Mouse (Mus musculus) neural tube, embryonic 13.5 days (tissue): ENCODE data around the gene Als2cr12. TPM values are rescaled to one million over a fixed set of nuclear protein-coding genes. Genes with fewer than 3 reads are reported as not detected.
"Not testable (repeated sequence)": the region's sequence is repeated elsewhere in the genome, so short reads cannot be mapped to it uniquely, and the experiment has no call there.

Experiments used
- ATAC-seq: fragments of 200-750 bp; cut with Nextera tagmentation; 2 replicates; pipeline ENCODE4 v1.8.0; 2017; ENCODE audit warnings: low read depth, mild to moderate bottlenecking, moderate TSS enrichment, moderate library complexity
- H3K27ac ChIP-seq: fragments of 300-500 bp; sonication (generic); replicated peaks from 2 replicates; pipeline ENCODE4 v1.5.1; 2015; ENCODE audit warnings: moderate library complexity, mild to moderate bottlenecking, inconsistent platforms
- H3K27me3 ChIP-seq: fragments of 300-500 bp; sonication (generic); 2 replicates; pipeline ENCODE4 v1.6.1; 2015; ENCODE audit warnings: mild to moderate bottlenecking, inconsistent platforms
- H3K36me3 ChIP-seq: fragments of 300-500 bp; sonication (generic); 2 replicates; pipeline ENCODE4 v1.6.1; 2015; ENCODE audit warnings: mild to moderate bottlenecking, inconsistent platforms
- H3K4me1 ChIP-seq: fragments of 300-500 bp; sonication (generic); replicated peaks from 2 replicates; pipeline ENCODE4 v1.6.1; 2015; ENCODE audit warnings: inconsistent platforms
- H3K4me2 ChIP-seq: fragments of 300-500 bp; sonication (generic); 2 replicates; pipeline ENCODE4 v1.6.1; 2015; ENCODE audit warnings: inconsistent platforms, mild to moderate bottlenecking, moderate library complexity
- H3K4me3 ChIP-seq: fragments of 300-500 bp; sonication (generic); 2 replicates; pipeline ENCODE4 v1.5.1; 2015; ENCODE audit warnings: mild to moderate bottlenecking, inconsistent platforms
- H3K9ac ChIP-seq: fragments of 300-500 bp; sonication (generic); 2 replicates; pipeline ENCODE4 v1.6.1; 2015; ENCODE audit warnings: moderate library complexity, mild to moderate bottlenecking, inconsistent platforms
- H3K9me3 ChIP-seq: fragments of 300-500 bp; sonication (generic); 2 replicates; pipeline ENCODE4 v1.6.1; 2016; ENCODE audit warnings: inconsistent platforms
- WGBS: fragments of 180-500 bp; shearing (Covaris S2); methylation state at CpG from one replicate; pipeline ENCODE4 v1.1.7; 2015; 5-methylcytosine and 5-hydroxymethylcytosine counted together
- polyA plus RNA-seq: library from polyadenylated mRNA; unstranded; fragments of >200 nt; fragmentation: Nextera tagmentation; extraction: Ambion mirVana; gene quantifications from 2 replicates; pipeline ENCODE4 v1.2.1, GENCODE M21; 2015

The Als2cr12 gene
- polyA plus RNA-seq, 1 experiment from 2014 or later, result not detected

- Histone ChIP-seq H3K4me2 (no peak overlapping the region), H3K9me3 (no peaks in the 10 kb centered on the region), H3K27me3 (no peaks in the 10 kb centered on the region), H3K4me1 (peaks cover 14% of the 10 kb centered on the region), H3K36me3 (no peaks in the 10 kb centered on the region), H3K4me3 (no peak overlapping the region), H3K9ac (no peak overlapping the region), H3K27ac (no peak overlapping the region)
- 76% methylated on average over 7 of the region's 7 CpGs for WGBS
- no peak for ATAC-seq
Observed at GRCm38 (mm10) chr1:58716162-58716882, 20.5 kb upstream of the Als2cr12 start.

GRCm38 (mm10) chr1:58715536-58715935 lies 19.7 kb upstream of the Als2cr12 start:
- Histone ChIP-seq H3K4me2 (no peak overlapping the region), H3K27me3 (no peaks in the 10 kb centered on the region), H3K9ac (no peak overlapping the region), H3K9me3 (no peaks in the 10 kb centered on the region), H3K36me3 (no peaks in the 10 kb centered on the region), H3K27ac (no peak overlapping the region), H3K4me3 (no peak overlapping the region), H3K4me1 (peaks cover 19% of the 10 kb centered on the region)
- no peak for ATAC-seq

- WGBS, result 87% methylated on average over 1 of the region's 1 CpGs
- H3K9me3 ChIP-seq, result no peaks in the 10 kb centered on the region
- H3K27ac ChIP-seq, result 0 out of 2 replicates have a peak overlapping the region, but pooled peaks have one; percentile 87
- peak overlapping the region; percentile 71 for H3K4me2 ChIP-seq
- peaks cover 20% of the 10 kb centered on the region for H3K4me1 ChIP-seq
- H3K9ac ChIP-seq, result peak overlapping the region; percentile 75
- no peaks in the 10 kb centered on the region for H3K36me3 ChIP-seq
- H3K4me3 ChIP-seq, result peak overlapping the region; percentile 65
- H3K27me3 ChIP-seq, result no peaks in the 10 kb centered on the region
- no peak for ATAC-seq
Observed at GRCm38 (mm10) chr1:58714361-58714760, 18.6 kb upstream of the Als2cr12 start.

- Histone ChIP-seq H3K4me2 (peak overlapping the region; percentile 71), H3K27me3 (no peaks in the 10 kb centered on the region), H3K9ac (peak overlapping the region; percentile 75), H3K4me1 (peaks cover 20% of the 10 kb centered on the region), H3K9me3 (no peaks in the 10 kb centered on the region), H3K27ac (peak overlapping the region; percentile 87), H3K4me3 (peak overlapping the region; percentile 65), H3K36me3 (no peaks in the 10 kb centered on the region)
- ATAC-seq, result no peak
- 46% methylated on average over 4 of the region's 4 CpGs for WGBS
Observed at GRCm38 (mm10) chr1:58713893-58714231, 18.1 kb upstream of the Als2cr12 start.

- Histone ChIP-seq H3K4me2 (peak overlapping the region; percentile 71), H3K36me3 (no peaks in the 10 kb centered on the region), H3K9me3 (no peaks in the 10 kb centered on the region), H3K9ac (peak overlapping the region; percentile 75), H3K27ac (peak overlapping the region; percentile 87), H3K4me1 (peaks cover 20% of the 10 kb centered on the region), H3K4me3 (peak overlapping the region; percentile 65), H3K27me3 (no peaks in the 10 kb centered on the region)
- ATAC-seq, result no peak
- WGBS, result 9% methylated on average over 31 of the region's 31 CpGs
Observed at GRCm38 (mm10) chr1:58713081-58713892, 17.5 kb upstream of the Als2cr12 start.

- H3K4me1 ChIP-seq, result peaks cover 20% of the 10 kb centered on the region
- H3K4me2 ChIP-seq, result peak overlapping the region; percentile 71
- 2% methylated on average over 17 of the region's 17 CpGs for WGBS
- H3K27me3 ChIP-seq, result no peaks in the 10 kb centered on the region
- H3K9me3 ChIP-seq, result no peaks in the 10 kb centered on the region
- H3K27ac ChIP-seq, result peak overlapping the region; percentile 93
- ATAC-seq, result peak; percentile 81
- H3K4me3 ChIP-seq, result peak overlapping the region; percentile 65
- H3K36me3 ChIP-seq, result no peaks in the 10 kb centered on the region
- peak overlapping the region; percentile 75 for H3K9ac ChIP-seq
Observed at GRCm38 (mm10) chr1:58712076-58713061, 16.6 kb upstream of the Als2cr12 start.

GRCm38 (mm10) chr1:58711365-58712016 lies 15.7 kb upstream of the Als2cr12 start, which contains the start of gene Cflar:
Cflar (plus strand) TSS chr1:58711508.
- peak; percentile 79 for ATAC-seq
- no peaks in the 10 kb centered on the region for H3K36me3 ChIP-seq
- no peaks in the 10 kb centered on the region for H3K9me3 ChIP-seq
- peak within 1 kb of the TSS; percentile 93 for H3K27ac ChIP-seq
- H3K27me3 ChIP-seq, result no peaks in the 10 kb centered on the region
- H3K4me3 ChIP-seq, result peak within 1 kb of the TSS; percentile 65
- H3K4me1 ChIP-seq, result peaks cover 20% of the 10 kb centered on the region
- under 1% methylated on average over 45 of the region's 45 CpGs for WGBS
- peak within 1 kb of the TSS; percentile 71 for H3K4me2 ChIP-seq
- H3K9ac ChIP-seq, result peak within 1 kb of the TSS; percentile 84

- Histone ChIP-seq H3K4me2 (peak overlapping the region; percentile 71), H3K4me3 (peak overlapping the region; percentile 65), H3K27me3 (no peaks in the 10 kb centered on the region), H3K27ac (peak overlapping the region; percentile 93), H3K36me3 (no peaks in the 10 kb centered on the region), H3K9ac (peak overlapping the region; percentile 84), H3K4me1 (peaks cover 20% of the 10 kb centered on the region), H3K9me3 (no peaks in the 10 kb centered on the region)
- 53% methylated on average over 10 of the region's 10 CpGs for WGBS
- ATAC-seq, result no peak
Observed at GRCm38 (mm10) chr1:58710711-58711364, 15.0 kb upstream of the Als2cr12 start.

- 94% methylated on average over 1 of the region's 1 CpGs for WGBS
- not testable (repeated sequence) for H3K4me3 ChIP-seq, H3K27me3 ChIP-seq, H3K36me3 ChIP-seq, H3K4me2 ChIP-seq, H3K9ac ChIP-seq, H3K9me3 ChIP-seq, H3K27ac ChIP-seq, ATAC-seq
- H3K4me1 ChIP-seq, result peaks cover 20% of the 10 kb centered on the region
Observed at GRCm38 (mm10) chr1:58710043-58710442, 14.3 kb upstream of the Als2cr12 start.

- not testable (repeated sequence) for H3K9ac ChIP-seq, H3K4me1 ChIP-seq, H3K4me2 ChIP-seq, ATAC-seq, H3K27me3 ChIP-seq, H3K36me3 ChIP-seq, H3K4me3 ChIP-seq, H3K27ac ChIP-seq, H3K9me3 ChIP-seq
- WGBS, result 76% methylated on average over 5 of the region's 5 CpGs
Observed at GRCm38 (mm10) chr1:58700580-58701162, 4.9 kb upstream of the Als2cr12 start.

- Histone ChIP-seq H3K4me3 (no peak overlapping the region), H3K4me2 (no peak overlapping the region), H3K4me1 (no peaks in the 10 kb centered on the region), H3K36me3 (no peaks in the 10 kb centered on the region), H3K9ac (no peak overlapping the region), H3K27me3 (no peaks in the 10 kb centered on the region), H3K9me3 (no peaks in the 10 kb centered on the region), H3K27ac (no peak overlapping the region)
- ATAC-seq, result no peak
- WGBS, result 73% methylated on average over 3 of the region's 3 CpGs
Observed at GRCm38 (mm10) chr1:58699988-58700387, 4.2 kb upstream of the Als2cr12 start.
